Mouse (Mus musculus) neural tube, embryonic 14.5 days (tissue): ENCODE measurements around the gene Dlgap1. TPM values are rescaled to one million over a fixed set of nuclear protein-coding genes. Genes with fewer than 3 reads are reported as not detected.

Experiments
- ATAC-seq: fragments of 200-750 bp; cut with Nextera tagmentation; 2 replicates; pipeline ENCODE4 v1.8.0; 2017; ENCODE audit warnings: low read depth, mild to moderate bottlenecking, moderate TSS enrichment, moderate library complexity
- H3K27ac ChIP-seq: fragments of 300-500 bp; sonication (generic); 2 replicates; pipeline ENCODE4 v1.5.1; 2014; ENCODE audit warnings: low read depth, mild to moderate bottlenecking, control low read depth, low read length, moderate library complexity, mixed read lengths
- H3K27me3 ChIP-seq: fragments of 300-500 bp; sonication (generic); 2 replicates; pipeline ENCODE4 v1.6.1; 2014; ENCODE audit warnings: low read length; ENCODE audit not compliant: control insufficient read depth, insufficient read depth
- H3K36me3 ChIP-seq: fragments of 300-500 bp; sonication (generic); 2 replicates; pipeline ENCODE4 v1.6.1; 2014; ENCODE audit warnings: low read length, mixed read lengths; ENCODE audit not compliant: control insufficient read depth, insufficient read depth
- H3K4me1 ChIP-seq: fragments of 300-500 bp; sonication (generic); 2 replicates; pipeline ENCODE4 v1.6.1; 2014; ENCODE audit warnings: low read length; ENCODE audit not compliant: control insufficient read depth, insufficient read depth
- H3K4me2 ChIP-seq: fragments of 300-500 bp; sonication (generic); 2 replicates; pipeline ENCODE4 v1.6.1; 2014; ENCODE audit warnings: mild to moderate bottlenecking, low read depth, low read length, control low read depth
- H3K4me3 ChIP-seq: fragments of 300-500 bp; sonication (generic); 2 replicates; pipeline ENCODE4 v1.5.1; 2014; ENCODE audit warnings: low read depth, low read length, control low read depth, mixed read lengths
- H3K9ac ChIP-seq: fragments of 300-500 bp; sonication (generic); replicated peaks from 2 replicates; pipeline ENCODE4 v1.6.1; 2014; ENCODE audit warnings: low read depth, mild to moderate bottlenecking, control low read depth, low read length, mixed read lengths
- H3K9me3 ChIP-seq: fragments of 300-500 bp; sonication (generic); 2 replicates; pipeline ENCODE4 v1.6.1; 2016; ENCODE audit warnings: low read length; ENCODE audit not compliant: control insufficient read depth
- WGBS: fragments of 180-500 bp; shearing (Covaris S2); extraction: QIAGEN DNeasy Blood & Tissue Kit; methylation state at CpG from one replicate; pipeline ENCODE4 v1.1.7; 2014; 5-methylcytosine and 5-hydroxymethylcytosine counted together
- polyA plus RNA-seq: library from polyadenylated mRNA; unstranded; fragments of >200 nt; fragmentation: Nextera tagmentation; extraction: Ambion mirVana; gene quantifications from 2 replicates; pipeline ENCODE4 v1.2.1, GENCODE M21; 2014

Dlgap1 gene
- polyA plus RNA-seq, 1 experiment from 2014 or later = 51.0 TPM

DNA sequence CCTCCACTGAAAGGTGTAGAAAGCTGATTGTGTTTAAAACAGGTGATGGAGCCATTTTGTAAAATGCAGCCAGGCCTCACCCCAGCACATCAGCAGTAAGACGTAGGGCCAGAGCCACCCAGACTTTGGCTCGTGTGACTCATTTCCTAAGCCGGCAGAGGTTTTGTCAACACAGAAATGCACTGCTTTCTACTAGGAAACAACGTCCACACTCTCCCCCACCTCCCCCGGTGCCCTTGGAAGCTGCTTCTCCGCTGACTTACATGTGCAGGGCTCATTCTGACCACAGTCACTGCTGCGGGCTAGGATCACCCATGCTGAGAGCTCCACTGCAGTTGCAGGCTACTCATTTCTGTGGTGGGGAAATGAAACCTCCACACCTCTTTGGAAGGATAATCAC lies 533.1 kb downstream of the Dlgap1 start:
- Histone ChIP-seq H3K4me2 (no peak overlapping the region), H3K27ac (no peak overlapping the region), H3K36me3 (no peaks in the 10 kb centered on the region), H3K4me3 (no peak overlapping the region), H3K4me1 (no peaks in the 10 kb centered on the region), H3K27me3 (no peaks in the 10 kb centered on the region), H3K9ac (no peak overlapping the region), H3K9me3 (no peaks in the 10 kb centered on the region)
- 68% methylated on average over 7 of the region's 7 CpGs for WGBS
- no peak for ATAC-seq

DNA sequence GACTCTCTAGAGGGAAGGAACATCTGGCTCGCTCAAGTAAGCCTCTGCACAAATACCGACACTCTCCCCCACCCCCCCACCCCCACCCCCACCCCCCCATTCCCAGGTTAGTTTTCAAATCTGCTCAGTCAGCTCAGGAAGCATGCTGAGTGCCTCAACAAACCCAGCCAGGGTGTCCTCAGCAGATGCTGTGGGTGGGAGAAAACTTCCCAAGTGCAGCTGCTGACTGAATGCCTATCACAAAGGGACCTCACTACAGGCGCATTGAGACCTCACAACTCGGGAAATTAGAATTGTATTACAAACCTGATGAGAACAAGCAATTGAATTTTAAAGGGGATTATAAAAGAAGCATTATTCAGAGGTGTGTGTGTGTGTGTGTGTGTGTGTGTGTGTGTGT lies 538.9 kb downstream of the Dlgap1 start:
- H3K27me3 ChIP-seq = no peaks in the 10 kb centered on the region
- H3K36me3 ChIP-seq = no peaks in the 10 kb centered on the region
- 52% methylated on average over 4 of the region's 4 CpGs for WGBS
- H3K9me3 ChIP-seq = no peaks in the 10 kb centered on the region
- no peak overlapping the region for H3K27ac ChIP-seq
- no peak for ATAC-seq
- no peak overlapping the region for H3K4me2 ChIP-seq
- H3K9ac ChIP-seq = no peak overlapping the region
- H3K4me3 ChIP-seq = no peak overlapping the region
- no peaks in the 10 kb centered on the region for H3K4me1 ChIP-seq

DNA sequence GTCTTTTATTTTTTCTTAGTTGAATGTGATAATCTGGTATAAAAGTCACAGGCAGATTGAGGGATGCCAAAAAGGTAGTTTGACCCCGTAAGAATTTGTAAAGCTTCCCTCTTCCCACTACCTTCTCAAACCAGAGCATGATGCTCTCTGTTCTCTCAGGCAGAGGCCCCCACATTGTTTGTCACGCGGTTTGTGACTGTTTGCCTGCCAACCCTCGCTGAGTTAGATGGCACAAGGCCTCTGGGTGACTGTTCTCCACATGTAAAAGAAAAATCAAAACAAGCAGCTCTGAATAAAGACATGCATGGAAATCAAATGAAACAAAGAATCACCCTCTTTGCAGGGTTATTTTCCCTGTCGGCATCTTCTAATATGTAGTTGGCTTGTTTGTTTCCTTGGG lies 541.6 kb downstream of the Dlgap1 start:
- H3K9ac ChIP-seq = no peak overlapping the region
- no peaks in the 10 kb centered on the region for H3K9me3 ChIP-seq
- H3K27me3 ChIP-seq = no peaks in the 10 kb centered on the region
- no peak overlapping the region for H3K4me3 ChIP-seq
- no peaks in the 10 kb centered on the region for H3K36me3 ChIP-seq
- ATAC-seq = no peak
- no peaks in the 10 kb centered on the region for H3K4me1 ChIP-seq
- H3K4me2 ChIP-seq = no peak overlapping the region
- WGBS = 85% methylated on average over 5 of the region's 5 CpGs
- H3K27ac ChIP-seq = no peak overlapping the region

DNA sequence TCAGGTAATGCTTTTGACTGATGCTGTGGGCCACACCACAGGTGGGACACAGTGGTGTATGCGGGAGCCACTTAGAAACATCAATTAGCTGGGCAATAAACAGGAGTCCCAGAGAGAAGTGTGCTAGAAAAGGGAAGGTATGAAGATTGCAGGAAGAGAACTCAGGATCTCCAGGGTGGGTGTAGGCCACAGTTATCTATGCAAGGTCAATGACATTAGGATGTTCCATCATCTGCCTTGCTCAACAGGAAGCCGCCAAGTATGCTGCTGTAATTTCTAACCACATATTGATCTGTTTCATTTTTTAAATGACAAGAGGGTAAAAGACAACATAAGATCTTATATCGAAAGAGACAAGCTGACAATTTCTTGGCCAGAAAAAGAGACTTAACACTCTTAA lies 542.5 kb downstream of the Dlgap1 start:
- H3K36me3 ChIP-seq = no peaks in the 10 kb centered on the region
- H3K27me3 ChIP-seq = no peaks in the 10 kb centered on the region
- no peaks in the 10 kb centered on the region for H3K9me3 ChIP-seq
- ATAC-seq = no peak
- no peak overlapping the region for H3K27ac ChIP-seq
- H3K4me2 ChIP-seq = no peak overlapping the region
- no peaks in the 10 kb centered on the region for H3K4me1 ChIP-seq
- 87% methylated on average over 3 of the region's 3 CpGs for whole genome bisulfite sequencing
- H3K9ac ChIP-seq = no peak overlapping the region
- H3K4me3 ChIP-seq = no peak overlapping the region

DNA sequence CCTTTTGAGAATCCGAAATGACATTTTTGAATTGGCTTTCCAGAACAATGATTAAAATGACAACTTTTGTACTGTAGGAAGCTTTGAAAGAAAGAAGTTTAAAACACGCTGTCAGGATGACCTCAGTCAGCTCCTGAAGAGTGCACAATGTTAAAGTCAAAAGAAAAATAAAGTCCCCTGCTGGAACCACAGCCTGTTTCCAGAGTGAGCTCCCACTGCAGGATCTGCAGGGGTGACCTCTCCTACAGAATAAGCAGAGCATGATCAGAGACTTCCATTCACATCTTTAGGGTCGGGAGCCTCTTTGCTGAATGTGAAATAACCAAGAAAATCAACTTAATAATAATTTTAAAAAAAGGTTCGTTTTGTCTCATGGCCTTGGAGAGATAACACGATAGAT lies 544.9 kb downstream of the Dlgap1 start:
- H3K4me2 ChIP-seq = no peak overlapping the region
- no peaks in the 10 kb centered on the region for H3K4me1 ChIP-seq
- ATAC-seq = no peak
- H3K36me3 ChIP-seq = no peaks in the 10 kb centered on the region
- 84% methylated on average over 5 of the region's 5 CpGs for WGBS
- H3K27ac ChIP-seq = no peak overlapping the region
- H3K27me3 ChIP-seq = no peaks in the 10 kb centered on the region
- no peak overlapping the region for H3K4me3 ChIP-seq
- no peaks in the 10 kb centered on the region for H3K9me3 ChIP-seq
- H3K9ac ChIP-seq = no peak overlapping the region

DNA sequence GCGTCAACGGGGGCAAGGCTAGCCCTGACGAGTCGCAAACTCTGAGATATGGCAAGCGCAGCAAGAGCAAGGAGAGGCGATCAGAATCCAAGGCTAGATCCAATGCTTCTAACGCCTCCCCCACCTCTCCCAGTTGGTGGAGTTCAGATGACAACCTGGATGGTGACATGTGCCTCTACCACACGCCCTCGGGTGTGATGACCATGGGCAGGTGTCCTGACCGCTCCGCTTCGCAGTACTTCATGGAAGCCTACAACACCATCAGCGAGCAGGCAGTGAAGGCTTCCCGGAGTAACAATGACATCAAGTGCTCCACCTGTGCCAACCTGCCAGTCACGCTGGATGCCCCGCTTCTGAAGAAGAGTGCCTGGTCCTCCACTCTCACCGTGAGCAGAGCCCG lies 547.6 kb downstream of the Dlgap1 start:
- Histone ChIP-seq H3K4me1 (no peaks in the 10 kb centered on the region), H3K27ac (no peak overlapping the region), H3K9me3 (no peaks in the 10 kb centered on the region), H3K36me3 (no peaks in the 10 kb centered on the region), H3K27me3 (no peaks in the 10 kb centered on the region), H3K4me2 (no peak overlapping the region), H3K9ac (no peak overlapping the region), H3K4me3 (no peak overlapping the region)
- 93% methylated on average over 18 of the region's 18 CpGs for WGBS
- ATAC-seq = no peak

DNA sequence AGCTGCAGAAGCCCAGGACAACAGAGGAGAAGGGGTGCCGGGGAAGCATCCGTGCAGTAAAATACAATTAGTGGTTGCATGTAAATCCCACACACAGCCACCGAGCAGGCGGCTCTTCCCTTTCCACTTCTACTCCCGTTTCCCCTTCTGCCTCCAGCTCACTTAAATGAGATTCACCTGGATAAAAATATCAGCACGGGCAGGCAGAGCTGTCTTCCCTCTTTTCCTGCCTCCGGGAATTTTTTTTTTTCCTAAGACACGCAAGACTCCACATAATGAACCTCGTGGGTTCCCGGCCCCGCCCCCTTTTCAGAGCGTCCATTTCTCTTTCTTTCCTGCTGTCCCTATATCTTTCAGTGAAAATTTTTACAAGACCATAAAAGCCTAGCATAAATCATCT lies 548.5 kb downstream of the Dlgap1 start:
- no peak overlapping the region for H3K4me2 ChIP-seq
- H3K4me1 ChIP-seq = no peaks in the 10 kb centered on the region
- H3K36me3 ChIP-seq = no peaks in the 10 kb centered on the region
- no peak for ATAC-seq
- no peaks in the 10 kb centered on the region for H3K27me3 ChIP-seq
- H3K9ac ChIP-seq = no peak overlapping the region
- whole genome bisulfite sequencing = 86% methylated on average over 12 of the region's 12 CpGs
- no peak overlapping the region for H3K27ac ChIP-seq
- H3K9me3 ChIP-seq = no peaks in the 10 kb centered on the region
- H3K4me3 ChIP-seq = no peak overlapping the region

DNA sequence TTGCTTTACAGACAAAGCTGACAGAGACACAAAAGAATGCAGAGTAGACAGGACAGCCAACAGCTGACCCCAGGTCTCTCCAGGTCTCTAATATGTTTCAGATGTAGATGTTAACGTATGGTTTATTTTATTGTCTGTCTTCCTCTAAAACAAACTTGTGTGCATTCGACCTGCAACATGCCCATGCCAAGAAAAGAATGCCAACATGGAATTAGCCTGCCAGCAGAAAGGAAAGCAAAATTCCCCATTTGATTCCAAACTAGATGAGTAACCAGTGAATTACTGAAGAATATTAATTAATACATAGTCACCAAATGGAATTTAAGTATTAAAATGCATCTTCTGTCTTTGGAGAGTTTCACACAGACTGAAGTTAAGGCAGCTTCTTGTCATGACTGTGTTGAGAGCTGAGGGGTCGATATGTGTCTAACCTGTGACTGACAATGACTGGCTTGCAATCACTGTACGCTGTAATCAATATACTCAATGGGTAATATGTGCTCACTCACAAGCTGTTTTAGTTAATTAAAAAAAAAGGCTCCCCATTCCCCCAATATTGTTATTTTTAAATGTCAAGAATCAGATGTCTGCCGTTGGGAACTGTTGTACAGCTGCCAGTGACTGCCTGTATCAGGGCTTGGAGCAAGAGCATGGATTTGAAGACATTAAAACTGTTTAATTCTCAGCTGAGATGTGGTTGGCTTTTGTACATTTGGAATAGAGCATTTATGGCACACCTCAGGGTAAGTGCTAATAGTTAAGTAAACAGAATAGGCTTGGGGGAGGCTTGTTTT lies 552.4 kb downstream of the Dlgap1 start:
- Histone ChIP-seq H3K9me3 (no peaks in the 10 kb centered on the region), H3K36me3 (no peaks in the 10 kb centered on the region), H3K4me2 (no peak overlapping the region), H3K4me3 (no peak overlapping the region), H3K4me1 (no peaks in the 10 kb centered on the region), H3K27ac (no peak overlapping the region), H3K27me3 (no peaks in the 10 kb centered on the region), H3K9ac (no peak overlapping the region)
- 80% methylated on average over 5 of the region's 5 CpGs for WGBS
- ATAC-seq = no peak

DNA sequence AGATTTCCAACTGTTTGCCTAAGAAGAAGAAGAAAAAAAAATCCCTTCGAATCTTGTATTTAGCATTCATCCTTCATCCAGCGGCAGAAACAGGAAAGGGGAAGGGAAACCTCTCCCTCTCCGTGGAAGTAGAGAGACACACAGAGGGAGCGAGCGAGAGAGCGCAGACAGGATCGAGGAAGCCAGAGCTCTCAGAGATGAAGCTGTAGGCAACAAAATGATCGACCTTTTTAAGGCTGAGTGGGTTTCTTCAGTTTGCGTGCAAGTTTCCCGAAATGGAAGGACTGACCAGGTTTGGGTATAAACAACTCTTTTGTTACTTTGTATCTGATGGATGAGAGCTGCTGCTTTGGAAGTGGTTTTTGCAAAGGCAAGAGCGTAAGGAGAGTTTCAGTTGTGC lies 553.1 kb downstream of the Dlgap1 start:
- Histone ChIP-seq H3K4me3 (no peak overlapping the region), H3K4me2 (peak overlapping the region; percentile 14; the same call in 1 of the 2 replicates), H3K27me3 (no peaks in the 10 kb centered on the region), H3K27ac (no peak overlapping the region), H3K9me3 (no peaks in the 10 kb centered on the region), H3K9ac (no peak overlapping the region), H3K4me1 (no peaks in the 10 kb centered on the region), H3K36me3 (no peaks in the 10 kb centered on the region)
- no peak for ATAC-seq
- WGBS = 56% methylated on average over 11 of the region's 11 CpGs
